Mouse (Mus musculus) spleen, postnatal 36 days (tissue): Measurements from ENCODE around the gene Atp2c2.

Experiments
- DNase-seq, 2 experiments: peaks; one replicate each; pipeline ENCODE4 v3.0.0; 2022; ENCODE audit warnings: low spot score in 2 of 2, mixed read lengths in 1 of 2

The Atp2c2 gene

DNA sequence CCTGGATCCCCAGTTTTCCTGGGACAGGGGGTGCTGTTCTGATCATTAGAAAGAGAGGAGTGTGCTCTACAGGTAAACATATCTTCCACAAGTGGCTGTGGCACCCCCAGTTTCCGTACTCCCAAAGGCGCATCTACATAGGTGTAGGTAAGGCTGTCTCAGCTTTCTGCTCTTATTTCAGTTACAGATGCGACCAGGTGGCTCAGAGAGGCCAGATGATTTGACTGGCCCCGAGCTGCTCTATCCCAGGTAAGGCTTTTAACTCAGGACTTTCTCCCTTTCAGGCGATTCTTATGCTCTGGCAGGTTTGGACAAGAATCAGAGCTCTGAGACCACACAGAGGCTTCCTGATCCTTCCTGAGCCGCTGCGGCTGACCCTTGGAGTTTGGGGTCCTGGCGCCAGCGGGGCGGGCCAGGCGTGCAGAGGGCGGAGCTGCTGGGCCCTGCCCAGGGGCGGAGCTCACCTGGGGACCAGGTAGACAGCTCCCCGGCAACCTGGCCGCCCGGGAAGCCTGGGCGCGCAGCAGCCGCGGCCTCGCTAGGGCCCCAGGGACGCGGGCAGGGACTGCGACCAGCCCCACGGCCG is at the start of gene Atp2c2:
Gene Atp2c2 (plus strand): TSS at position 461 of the 586 bp plus-strand sequence.
- no peak for DNase-seq

DNA sequence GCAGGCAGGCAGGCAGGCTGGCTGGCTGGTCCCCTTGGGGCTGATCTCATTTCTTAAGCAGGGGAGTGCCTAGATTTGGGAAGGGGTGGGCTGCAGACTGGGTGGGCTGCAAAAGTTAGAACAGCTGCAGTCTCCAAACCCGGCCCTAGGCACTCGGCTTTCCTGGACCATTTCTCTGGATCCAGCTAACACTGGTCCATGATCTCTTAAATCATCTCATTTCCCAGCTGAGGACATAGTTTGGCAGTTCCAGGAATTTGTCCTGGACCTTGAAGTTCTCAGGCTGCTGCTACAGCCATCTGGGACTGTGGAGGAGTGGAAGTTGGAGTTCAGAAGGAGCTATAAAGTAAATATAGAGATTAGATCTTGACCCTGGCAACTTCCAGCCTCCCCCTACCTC is 48.5 kb upstream of the Atp2c2 start:
- DNase-seq: no peak

DNA sequence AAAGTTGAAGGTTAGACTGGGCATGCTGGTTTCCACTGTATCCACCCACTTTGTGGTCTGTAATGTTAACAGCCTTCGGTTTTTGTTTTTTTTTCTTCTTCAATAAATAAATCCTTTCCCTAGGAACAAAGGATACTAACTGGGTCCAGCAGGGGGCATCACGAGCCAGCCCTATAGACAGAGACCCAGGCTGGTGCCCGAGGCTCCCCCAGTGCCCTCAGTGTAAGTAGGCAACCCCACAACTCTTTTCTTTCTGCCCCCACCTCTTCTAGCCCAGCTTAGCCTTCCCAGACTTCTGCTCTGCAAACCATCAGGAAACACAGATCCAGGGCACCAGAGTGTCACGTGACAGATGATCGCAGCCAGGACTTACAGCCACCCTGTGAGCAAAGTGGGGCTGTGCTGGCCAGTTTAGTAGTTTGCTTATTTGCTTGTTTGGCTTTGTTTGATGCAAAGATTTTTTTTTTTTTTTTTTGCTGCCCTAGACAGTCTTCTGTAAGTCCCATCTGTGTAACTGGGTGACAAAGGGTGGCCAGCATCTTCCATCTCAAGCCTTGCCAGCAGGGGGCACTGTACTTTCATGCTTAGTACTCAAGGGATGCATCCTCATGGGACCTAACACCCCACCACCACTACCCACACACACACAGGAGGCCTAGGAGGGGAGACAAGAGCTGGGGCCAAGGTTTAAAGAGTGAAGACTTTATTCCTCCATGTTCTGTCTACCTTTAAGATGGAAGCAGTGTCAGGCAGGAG is 42.9 kb upstream of the Atp2c2 start:
- DNase-seq: no peak

DNA sequence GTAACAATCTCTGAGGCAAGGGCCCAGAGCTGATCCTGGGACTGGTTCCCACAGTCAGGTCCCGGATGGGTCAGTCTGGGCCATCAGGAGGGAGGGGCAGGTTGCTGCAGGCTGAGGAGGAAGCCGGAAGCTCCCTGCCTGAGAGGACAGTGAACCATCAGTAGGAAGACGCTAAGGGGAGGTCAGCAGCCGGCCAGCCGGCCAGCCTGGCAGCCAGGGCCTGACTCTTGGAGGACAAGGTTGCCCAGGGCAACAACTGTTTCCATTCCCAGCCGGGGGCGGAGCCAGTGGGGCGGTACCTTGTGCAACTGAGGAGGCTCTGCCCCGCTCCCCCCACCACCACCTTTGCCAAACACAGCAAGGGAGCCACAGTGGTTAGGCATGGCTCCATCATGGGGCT is 38.7 kb upstream of the Atp2c2 start:
- DNase-seq: no peak

DNA sequence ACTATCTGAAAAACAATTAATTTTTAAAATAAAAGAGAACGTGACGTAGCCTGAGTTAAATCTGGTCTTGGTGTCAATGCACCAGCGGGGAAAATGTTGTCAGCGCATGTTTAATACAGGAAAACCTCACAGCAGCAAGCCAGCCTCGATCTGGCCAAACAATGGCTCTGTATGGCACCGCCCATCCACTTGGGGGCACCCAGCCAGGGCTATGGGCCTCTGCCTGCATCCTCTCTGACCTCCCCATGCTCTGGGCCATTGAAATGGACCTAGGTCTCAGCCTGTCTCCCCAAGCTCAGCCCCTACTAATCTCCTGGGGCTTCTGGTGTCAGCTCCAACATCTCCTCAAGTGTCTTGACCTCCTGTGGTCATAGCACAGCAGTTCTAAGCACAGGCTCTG is 37.9 kb upstream of the Atp2c2 start:
- DNase-seq: no peak

DNA sequence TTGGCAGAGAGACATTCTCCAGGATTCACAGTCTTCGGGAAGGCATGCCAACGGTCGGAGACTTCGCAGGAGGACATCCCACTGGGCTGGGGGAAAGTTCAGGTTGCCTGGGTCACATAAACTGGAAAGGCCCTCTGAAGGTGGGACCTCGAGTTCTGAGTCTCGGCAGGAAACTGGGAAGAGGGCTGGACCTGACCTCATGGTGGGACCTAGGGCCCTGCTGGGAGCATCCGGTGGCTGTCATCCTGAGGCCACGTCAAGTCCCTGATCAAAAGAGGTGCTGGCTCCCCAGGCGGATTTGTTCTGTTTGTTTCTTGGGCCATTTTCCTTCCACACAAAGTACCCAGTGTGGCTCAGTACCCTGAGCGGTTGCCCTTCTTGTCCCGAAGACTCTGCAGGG is 36.4 kb upstream of the Atp2c2 start:
- DNase-seq: no peak

DNA sequence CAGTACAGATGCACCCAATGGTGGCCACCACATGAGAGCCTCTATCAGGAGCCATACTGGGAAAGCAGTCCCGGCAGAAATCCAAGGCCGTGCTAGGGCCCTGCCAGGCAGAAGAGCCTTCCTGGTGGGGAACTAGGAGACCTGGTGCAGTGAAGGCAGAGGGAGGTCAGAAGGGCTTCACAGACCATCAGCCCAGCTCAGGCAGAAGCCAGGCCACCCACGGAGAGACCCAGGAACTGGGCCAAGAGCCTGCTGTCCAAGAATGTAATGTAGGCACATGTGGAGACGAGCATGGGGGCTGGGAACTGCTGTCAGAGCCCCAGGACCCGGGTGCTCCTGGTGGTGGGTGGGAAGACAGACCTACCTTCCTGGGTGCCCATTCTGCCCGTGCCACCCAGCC is 34.5 kb upstream of the Atp2c2 start:
- no peak for DNase-seq

DNA sequence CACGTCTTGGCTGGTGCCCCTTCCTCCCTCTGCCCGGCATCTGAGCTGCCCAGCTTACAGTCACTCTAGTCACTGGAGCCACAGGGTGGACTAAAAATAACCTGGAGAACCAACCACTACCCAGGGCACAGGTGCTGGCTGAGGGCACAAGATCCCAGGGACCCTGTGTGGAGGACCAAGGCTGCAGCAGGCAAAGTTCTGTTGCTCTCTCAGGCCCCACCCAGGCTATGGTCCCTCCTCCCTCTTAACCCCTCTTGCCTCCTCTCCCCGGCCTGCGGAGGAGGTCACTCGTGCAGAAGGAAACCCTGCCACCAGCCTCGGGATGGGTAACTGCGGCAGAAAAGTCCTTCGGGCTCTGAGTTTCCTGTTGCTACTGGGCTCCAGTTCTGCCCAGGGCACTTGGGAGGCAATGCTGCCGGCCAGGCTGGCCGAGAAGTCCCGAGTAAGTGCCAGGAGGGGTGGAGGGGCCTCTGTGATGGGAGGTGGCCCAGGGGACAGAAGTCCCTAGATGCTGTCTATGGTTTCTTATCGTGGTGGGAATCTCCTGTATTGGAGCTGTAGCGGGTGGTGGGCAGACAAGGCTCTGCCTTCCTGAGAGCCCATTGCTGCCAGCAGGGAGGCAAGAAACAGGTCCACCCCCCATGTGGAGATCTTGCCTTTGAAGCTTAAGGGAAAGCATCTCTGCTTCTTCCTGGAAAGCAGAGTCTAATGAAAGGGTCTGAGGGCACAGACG is 33.4 kb upstream of the Atp2c2 start, which contains the start of gene Wfdc1:
Gene Wfdc1 (plus strand): TSS at position 147 of the 733 bp plus-strand sequence.
- no peak for DNase-seq

DNA sequence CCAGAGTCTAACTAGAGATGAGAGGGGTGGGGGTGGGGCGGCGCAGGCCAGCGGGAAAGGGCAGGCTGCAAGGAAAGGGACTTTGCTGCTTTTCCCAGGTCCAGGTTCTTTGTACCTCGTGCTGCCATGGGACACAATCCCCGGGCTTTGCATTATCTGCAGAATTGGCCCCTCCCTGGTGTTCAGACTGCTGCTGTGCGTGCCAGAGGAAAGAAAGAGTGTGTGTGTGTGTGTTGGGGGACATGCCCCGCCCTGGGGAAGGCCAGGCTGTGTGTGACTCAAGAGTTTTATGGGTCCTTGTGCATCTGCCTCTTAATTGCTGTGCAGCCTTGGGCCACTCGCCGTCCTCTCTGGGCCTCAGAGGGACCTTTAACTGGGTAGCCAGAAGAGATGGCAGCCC is 31.4 kb upstream of the Atp2c2 start:
- no peak for DNase-seq

DNA sequence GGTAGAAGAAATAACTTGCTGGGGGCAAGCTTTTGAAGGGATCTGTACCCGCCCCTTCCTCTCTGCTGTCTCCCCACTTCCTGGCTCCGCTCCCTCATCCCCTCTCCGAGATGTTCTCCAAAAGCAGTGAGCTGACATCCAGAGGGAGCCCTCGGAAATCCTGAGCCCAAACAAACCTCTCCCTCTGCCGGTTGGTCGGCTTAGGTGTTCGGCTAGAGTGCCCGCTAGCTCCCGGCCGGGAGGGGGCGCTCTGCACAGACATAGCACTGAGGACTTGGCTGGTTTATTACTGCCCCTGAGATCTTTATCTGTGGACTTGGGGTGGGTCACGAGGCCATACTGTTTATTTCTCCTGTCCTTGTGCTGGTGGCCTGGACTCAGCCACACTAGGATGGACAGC is 30.5 kb upstream of the Atp2c2 start:
- DNase-seq: no peak

DNA sequence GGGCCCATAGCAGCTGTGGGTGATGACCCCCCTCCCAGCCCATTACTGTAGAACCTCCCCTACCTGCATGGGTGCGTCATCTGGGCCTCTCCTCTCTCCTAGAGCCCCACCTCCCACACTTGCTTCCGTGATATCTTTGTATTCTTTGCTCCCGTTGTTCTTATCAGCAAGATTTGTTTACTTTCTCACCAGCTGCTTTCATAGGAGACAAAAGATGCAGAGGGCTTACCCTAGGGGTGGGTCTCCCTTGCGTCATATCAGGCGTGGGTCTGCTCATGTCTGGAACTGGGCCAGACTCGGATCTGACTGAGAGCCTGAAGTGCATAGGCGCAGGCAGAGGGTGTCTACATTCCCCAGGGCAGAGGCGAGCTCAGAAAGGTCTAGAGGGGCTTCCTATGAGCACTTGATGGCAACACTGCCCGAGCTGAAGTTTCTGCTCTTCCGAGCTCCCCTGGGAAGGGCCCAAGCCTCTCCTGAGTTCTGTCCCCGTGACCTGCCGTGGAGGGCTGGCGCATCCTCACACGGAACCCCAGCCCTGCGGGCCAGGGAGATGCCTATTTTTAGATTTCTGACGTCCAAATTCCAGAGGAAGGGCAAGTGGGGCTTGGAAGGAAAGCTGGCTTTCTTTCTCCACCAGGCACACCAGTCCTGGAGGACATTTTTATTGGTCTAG is 29.3 kb upstream of the Atp2c2 start:
- no peak for DNase-seq

DNA sequence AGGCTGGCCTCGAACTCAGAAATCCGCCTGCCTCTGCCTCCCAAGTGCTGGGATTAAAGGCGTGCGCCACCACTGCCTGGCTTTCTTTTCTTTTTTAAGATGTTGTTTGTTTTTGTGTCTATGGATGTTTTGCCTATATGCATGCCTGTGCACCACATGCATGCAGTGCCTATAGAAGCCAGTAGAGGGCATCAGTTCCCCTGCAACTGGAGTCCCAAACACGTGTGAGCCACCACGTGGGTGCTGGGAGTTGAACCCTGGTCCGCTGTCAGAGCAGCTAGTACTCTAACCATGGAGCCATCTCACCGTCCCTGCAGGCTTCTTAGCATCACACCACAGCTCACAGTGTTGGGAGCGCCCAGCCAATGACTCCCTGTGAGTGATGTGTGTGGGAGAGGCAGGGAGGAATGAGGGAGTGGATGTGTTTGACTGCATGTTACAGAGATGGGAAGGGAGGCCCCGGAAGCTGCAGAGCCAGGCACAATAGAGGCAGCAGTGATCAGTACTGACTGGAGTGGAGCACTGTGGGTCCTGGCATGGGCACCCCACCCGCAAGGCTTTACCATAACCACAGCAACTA is 25.7 kb upstream of the Atp2c2 start:
- DNase-seq: no peak

DNA sequence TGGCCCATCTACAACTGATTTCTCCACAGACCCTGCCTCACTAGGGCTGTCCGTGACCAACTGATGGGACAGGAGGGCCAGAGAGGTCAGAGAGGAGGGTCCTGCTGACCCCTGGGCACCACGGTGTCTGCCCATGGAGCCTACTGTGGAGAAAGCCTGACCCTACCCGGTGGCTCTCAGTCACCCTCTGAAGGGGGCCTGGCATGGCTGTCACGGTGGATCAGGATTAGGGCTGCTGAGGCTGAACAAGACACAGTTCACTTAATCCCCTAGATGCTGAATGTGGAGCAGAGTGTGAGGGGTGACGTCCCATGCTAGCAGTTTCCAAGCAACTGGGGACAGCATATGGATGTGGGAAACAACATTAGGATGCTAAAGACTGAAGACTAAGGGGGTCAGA is 24.4 kb upstream of the Atp2c2 start:
- DNase-seq: no peak

DNA sequence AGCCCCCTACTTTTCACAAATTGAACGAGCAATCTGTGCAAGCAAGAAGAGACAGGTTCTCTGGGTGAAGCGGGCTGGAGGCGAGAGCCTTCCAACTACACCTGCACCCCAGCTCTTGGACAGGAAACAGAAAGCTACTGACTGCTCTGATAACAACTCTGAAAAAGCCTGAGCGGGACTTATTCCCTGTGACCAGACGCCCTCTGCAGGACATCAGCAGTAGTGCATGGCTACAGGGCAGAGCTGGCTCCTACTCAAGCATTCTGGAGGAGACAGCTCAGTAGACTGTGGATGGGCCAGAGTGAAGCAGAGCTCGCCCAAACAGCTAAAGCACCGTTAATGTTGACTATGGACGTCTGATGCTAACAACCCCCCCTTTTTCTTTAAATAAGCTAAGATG is 23.4 kb upstream of the Atp2c2 start:
- DNase-seq: peak; percentile 58 to 64

DNA sequence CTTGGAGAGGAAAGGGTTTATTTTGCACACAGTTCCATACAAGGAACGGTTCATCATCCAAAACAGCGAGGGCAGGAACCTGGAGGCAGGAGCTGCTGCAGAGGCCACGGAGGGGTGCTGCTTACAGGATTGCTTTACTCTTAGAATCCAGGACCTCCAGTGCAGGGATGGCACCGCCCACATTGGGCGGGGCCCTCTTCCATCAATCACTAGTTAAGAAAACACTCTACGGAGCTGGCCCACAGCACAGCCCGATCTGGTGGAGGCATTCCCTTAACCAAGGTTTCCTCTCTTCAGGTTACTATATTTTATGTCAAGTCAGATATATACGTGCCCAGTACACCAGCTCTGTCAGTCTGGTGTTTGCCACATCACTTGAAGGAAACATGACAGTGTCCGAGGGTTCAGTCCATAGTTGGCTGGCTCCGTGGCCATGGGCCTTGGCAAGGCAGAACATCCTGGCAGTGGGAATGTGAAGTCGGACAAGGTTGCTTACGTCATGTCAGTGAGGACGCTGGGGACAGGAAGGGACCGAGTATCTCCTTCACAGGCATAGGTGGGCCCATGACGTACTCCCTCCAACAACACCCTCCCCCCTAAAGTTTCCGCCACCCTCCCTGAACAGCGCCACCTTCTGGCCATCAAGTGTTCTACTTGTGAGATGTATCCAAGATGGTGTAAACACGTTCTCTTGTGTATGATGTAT is 21.5 kb upstream of the Atp2c2 start:
- no peak for DNase-seq

DNA sequence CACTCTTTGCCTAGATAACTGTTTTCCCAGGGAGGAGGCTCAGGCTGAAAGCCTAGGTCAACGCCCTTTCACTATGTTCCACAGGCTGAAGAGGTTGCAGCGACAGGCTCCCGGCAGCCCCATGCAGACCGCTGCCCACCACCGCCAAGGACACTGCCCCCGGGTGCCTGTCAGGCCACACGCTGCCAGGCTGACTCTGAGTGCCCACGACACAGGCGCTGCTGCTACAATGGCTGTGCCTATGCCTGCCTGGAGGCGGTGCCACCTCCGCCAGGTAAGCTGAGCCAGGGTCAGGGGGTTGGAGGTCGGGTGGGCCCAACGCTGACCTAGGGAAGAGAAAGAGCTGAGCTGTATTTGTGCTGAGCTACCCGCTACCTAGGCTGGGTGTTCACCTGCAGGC is 20.6 kb upstream of the Atp2c2 start:
- DNase-seq: no peak

DNA sequence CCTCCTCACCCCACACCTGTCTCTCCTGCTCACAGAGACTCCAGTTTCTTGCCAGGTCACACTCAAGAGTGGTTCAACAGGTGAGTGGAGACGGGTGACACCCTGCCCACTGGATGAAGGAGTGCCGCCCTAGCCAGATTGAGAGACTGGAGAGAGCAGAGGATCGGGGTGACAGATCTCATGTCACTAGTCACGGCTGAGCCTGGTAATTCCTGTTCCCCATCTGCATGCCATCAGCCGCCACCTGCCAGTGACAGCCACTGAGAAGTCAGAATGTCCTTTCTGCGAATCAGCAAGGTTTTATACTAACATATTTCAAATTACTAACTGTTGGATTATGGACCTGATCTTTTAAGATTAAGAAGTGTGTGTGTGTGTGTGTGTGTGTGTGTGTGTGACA is 9.2 kb upstream of the Atp2c2 start:
- no peak for DNase-seq

DNA sequence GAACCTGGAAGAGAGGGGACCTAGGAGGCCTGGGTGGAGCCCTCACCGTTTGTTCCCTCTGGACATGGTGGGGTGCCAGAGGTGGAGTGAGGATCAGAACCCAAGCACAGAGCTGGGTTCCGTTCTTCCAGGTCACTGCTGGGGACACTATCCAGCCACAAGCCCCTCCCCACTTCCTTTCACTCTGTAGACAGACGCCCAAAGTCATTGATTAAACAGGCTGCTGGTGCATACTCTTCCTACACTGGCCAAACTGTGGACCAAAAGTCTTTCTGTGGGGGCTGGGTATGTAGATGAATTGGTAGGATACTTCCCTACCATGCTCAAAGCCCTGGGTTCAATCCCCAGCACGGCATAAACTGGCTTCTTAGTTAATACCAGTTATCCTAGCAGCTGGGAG is 7.8 kb upstream of the Atp2c2 start:
- DNase-seq: no peak

DNA sequence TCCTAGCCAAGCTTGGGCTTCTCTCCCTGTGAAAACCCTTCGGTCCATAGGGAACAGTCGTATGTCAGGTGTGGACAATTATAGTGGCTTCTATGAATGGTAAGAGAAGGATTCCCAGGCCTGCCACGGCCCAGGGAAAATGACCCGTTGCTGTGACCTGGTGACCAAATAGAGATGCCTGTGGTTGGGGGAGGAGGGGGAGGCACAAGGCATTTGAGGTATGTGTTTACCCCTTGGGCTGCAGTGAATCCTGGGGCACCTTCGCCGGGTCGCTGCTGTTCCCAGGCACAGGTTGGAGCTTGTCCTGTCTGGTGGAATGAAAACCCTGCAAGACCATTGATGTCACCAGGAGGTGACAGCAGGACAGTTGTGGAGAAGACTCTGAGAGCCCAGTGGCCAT is 5.1 kb upstream of the Atp2c2 start:
- DNase-seq: no peak

DNA sequence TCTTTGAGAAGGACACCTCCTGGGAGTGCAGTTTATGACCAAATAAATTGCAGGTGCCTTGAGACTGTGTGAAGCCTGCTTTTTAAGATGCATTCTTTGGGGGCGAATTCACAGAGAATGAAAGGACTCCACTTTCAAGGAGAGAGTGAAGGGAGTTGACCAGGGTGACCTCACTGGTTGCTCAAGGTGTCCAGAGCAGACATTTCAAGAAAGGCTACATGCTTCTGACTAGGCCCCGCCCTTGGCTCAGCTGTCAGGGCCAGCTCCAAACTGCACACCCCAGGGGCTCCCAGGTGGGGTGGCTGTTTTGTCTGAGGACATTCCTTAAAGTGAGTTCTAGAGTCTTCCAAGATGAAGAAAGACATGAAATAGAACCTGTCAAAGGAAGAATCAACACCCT is 2.6 kb upstream of the Atp2c2 start:
- no peak for DNase-seq

DNA sequence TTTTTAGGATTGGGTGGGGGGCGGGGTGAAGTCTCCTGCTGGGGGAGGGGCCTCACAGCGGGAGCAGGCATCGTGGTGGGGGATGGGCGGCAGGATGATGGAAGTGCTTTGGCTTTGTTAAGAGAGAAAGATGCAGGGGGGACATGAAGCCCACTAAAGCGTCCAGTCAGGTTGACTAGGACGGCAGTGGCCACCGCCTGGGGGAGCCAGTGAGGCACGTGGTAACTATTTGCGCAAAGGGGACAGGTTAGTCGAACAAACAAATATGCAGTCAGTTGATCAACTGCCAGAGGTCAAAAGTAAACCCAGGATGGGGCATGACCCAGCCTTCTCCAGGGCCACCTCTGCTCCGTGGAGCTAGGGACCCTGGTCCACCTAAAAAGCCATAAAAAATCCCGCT is 849 bp upstream of the Atp2c2 start:
- peak; percentile 38 to 51 for DNase-seq
